Mouse (Mus musculus) heart, postnatal 36 days (tissue): ENCODE data around the gene Tbc1d17. TPM values are rescaled to one million over a fixed set of nuclear protein-coding genes. Genes with fewer than 3 reads are reported as not detected.

Source experiments
- DNase-seq, 2 experiments: peaks; one replicate each; pipeline ENCODE4 v3.0.0; 2021 to 2022
- intact Hi-C: fragments of 180-260 bp; cut with DNase I; formaldehyde crosslinking; loops from one replicate; pipeline ENCODE4 v1.15.1; 2025
- microRNA-seq, 2 experiments: library from miRNA; unstranded; fragments of <30 nt; microRNA quantifications; one replicate each; pipeline ENCODE4 v1.2.0; 2021; ENCODE audit warnings: borderline number of aligned reads in 2 of 2
- total RNA-seq, 2 experiments: library from RNA; stranded (reverse); gene quantifications; 2 replicates each; pipeline ENCODE4 v1.2.3; 2021

Gene Tbc1d17
- total RNA-seq, 2 experiments from 2014 or later, result 58.1 to 59.1 TPM

DNA sequence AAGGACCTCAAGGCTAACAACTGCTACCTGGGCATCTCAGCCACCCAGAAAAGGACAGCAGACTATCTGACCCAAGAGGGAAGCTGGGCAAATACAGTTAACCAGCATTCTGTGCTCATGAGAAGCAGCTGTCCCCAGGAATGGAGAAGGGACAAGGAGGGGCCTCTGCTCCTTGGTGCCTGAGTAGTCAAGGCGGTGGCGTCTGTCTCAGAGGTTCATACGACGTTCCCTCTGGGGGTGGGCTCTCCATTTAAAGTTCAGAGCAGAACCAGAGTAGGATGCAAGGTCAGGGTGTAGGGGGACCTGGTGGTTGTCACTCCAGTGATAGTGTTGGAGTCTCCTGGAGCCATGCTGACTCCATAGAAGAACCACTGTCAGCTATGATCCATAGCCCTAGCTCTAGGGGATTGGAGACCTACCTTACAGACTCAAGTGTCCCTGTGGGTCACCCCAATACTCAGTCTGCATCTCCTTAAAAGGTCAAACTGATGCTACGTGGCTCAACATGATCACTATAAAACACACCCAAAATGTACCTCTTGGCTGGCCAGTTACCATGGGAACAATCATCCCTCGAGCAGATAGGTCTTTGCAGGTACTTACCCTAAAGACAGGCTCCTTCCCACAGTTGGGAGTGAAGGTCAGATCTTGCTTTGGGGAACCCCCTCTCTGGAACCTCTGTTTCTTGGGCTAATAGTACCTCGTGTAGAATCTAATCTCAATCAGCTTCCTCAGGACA is 37.9 kb downstream of the Tbc1d17 start:
- intact Hi-C loops, result loop anchor here (5.0 kb wide), 1 partner anchor 39 kb away; no protein-coding TSS in a partner anchor
- DNase-seq, result no peak

GRCm38 (mm10) chr7:44810365-44810764 is 38.5 kb downstream of the Tbc1d17 start:
- intact Hi-C loops, result loop anchor here (5.0 kb wide), 1 partner anchor 38 kb away; no protein-coding TSS in a partner anchor

DNA sequence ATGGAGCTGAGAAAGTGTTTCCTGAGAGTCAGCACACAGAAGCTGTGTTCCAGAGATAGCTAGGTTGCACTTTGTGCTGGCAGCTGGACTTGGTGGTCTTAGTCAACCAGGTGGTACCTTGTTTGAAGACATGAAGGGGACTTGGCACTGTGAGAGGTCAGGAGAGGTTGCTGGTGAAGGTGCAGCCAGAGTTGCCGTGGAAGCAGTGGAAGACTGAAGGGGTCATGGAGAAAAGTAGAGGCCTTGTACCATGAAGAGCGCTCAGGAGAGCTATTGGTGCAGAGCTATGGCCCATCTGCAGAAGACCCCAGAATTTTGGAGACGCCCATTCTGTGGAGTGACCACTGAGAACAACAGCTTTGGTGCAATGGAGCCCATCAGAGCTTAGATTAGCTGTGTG is 39.4 kb downstream of the Tbc1d17 start:
- no peak for DNase-seq
- intact Hi-C loops, result no loop called here

More at GRCm38 (mm10) chr7:44810365-44810764, 38.5 kb downstream of the Tbc1d17 start:
- DNase-seq, result no peak

DNA sequence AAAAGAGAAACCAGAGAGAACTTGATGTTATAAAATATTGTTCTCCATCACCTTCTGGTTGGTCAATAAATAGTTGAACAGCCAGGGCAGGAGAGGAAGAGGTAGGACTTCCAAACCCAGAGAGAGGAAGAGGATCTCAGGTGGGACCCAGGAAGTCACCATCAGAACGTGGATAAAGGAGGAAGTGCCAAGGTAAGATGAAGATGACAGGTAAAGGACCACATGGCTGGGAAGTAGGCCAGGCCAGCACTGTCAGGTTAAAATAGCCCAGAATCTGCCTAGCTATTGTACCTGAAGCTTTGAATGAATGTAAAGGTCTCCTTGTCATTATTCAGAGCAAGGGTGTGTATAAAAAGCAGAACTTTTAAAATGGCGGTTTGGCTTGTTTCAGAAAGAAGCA is 40.0 kb downstream of the Tbc1d17 start:
- no peak for DNase-seq
- intact Hi-C loops, result no loop called here

DNA sequence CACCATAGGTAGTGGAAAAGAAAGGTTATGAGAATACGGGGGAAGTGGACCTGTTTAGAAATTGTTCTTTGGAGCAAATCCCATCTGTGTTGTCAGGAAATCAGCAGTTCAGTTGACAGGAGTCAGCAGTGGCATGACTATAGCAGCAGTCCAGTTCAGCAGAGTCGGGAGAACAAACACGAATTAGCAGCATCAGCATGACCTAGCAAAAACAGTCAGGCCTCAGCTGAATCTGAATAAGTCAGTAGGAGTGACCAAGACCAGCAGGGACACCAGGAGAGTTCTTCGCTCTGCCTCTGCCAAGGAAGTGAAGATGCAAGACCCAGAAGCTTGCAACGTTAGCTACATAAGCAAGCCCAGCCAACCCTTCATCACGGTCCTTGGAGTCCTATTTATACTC is 56.1 kb downstream of the Tbc1d17 start:
- DNase-seq, result no peak
- intact Hi-C loops, result no loop called here

- DNase-seq, result no peak
Measured at GRCm38 (mm10) chr7:44790066-44790465, 58.8 kb downstream of the Tbc1d17 start.

DNA sequence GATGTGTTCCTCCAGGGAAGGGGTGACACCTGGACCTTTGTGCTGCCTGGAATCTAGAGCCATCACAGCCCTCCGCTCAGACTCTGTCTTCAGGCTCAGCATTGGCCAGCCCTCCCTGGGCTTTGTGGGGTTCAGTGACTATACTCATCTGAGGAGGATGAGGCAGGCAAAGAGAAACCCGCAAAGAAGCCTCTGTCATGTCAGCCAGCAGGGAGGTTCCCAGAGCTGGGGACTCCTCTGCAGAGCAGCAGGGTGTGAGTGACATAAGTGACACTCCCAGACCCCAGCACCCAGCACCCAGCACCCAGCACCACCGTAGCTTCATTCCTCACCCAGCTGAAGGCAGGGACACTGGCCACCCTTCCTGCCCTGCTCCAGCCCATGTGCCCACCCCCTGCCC is 59.3 kb downstream of the Tbc1d17 start:
- DNase-seq, result no peak
- intact Hi-C loops, result no loop called here

More at GRCm38 (mm10) chr7:44790066-44790465, 58.8 kb downstream of the Tbc1d17 start:
- intact Hi-C loops, result no loop called here

Small RNA genes lying within 50 kb of the gene (microRNA-seq; reads per million reads assigned to microRNA genes)
- gene Mir707, result 0 reads per million in 2 experiments

Other genes starting within 250 kb of the Tbc1d17 start
- 100 to 1,000 TPM in 1 of 2 experiments, 10 to 100 TPM in 1; 81.8 to 110 TPM for gene Myh14, start 178.2 kb downstream of the Tbc1d17 start, total RNA-seq
- not detected for gene Izumo2, start 140.3 kb downstream of the Tbc1d17 start, total RNA-seq
- 10 to 100 TPM; 25.3 to 26.7 TPM for gene Vrk3, start 100.7 kb downstream of the Tbc1d17 start, total RNA-seq
- gene Zfp473, start 98.0 kb downstream of the Tbc1d17 start, total RNA-seq, result under 1 TPM; 0.06 to 0.14 TPM
- gene Nup62, start 33.0 kb downstream of the Tbc1d17 start, total RNA-seq, result 10 to 100 TPM; 21.9 to 28.9 TPM
- gene Il4i1, start 32.7 kb downstream of the Tbc1d17 start, total RNA-seq, result under 1 TPM; 0.89 TPM
- gene Atf5, start 32.4 kb downstream of the Tbc1d17 start, total RNA-seq, result 10 to 100 TPM; 54.3 to 62.0 TPM
- gene Akt1s1, start 88 bp downstream of the Tbc1d17 start, total RNA-seq, result 10 to 100 TPM; 73.6 to 75.4 TPM
- 10 to 100 TPM; 18.6 to 21.1 TPM for gene Pnkp, start 8.1 kb upstream of the Tbc1d17 start, total RNA-seq
- 100 to 1,000 TPM; 158 to 183 TPM for gene Ptov1, start 20.7 kb upstream of the Tbc1d17 start, total RNA-seq
- 10 to 100 TPM; 76.9 to 81.1 TPM for gene Med25, start 43.6 kb upstream of the Tbc1d17 start, total RNA-seq
- gene Fuz, start 47.0 kb upstream of the Tbc1d17 start, total RNA-seq, result 10 to 100 TPM; 16.9 to 17.5 TPM
- 10 to 100 TPM; 69.8 to 72.0 TPM for gene Ap2a1, start 80.4 kb upstream of the Tbc1d17 start, total RNA-seq
- not detected for gene Tsks, start 94.1 kb upstream of the Tbc1d17 start, total RNA-seq
- gene Cpt1c, start 125.8 kb upstream of the Tbc1d17 start, total RNA-seq, result 1 to 10 TPM; 1.4 to 2.1 TPM
- gene Prmt1, start 137.5 kb upstream of the Tbc1d17 start, total RNA-seq, result 100 to 1,000 TPM; 104 to 107 TPM
- 10 to 100 TPM; 27.3 to 31.7 TPM for gene Irf3, start 148.6 kb upstream of the Tbc1d17 start, total RNA-seq
- gene Bcl2l12, start 149.6 kb upstream of the Tbc1d17 start, total RNA-seq, result 10 to 100 TPM; 10.2 to 11.2 TPM
- 10 to 100 TPM; 48.0 to 48.1 TPM for gene Scaf1, start 167.3 kb upstream of the Tbc1d17 start, total RNA-seq
- gene Rras, start 168.9 kb upstream of the Tbc1d17 start, total RNA-seq, result 10 to 100 TPM; 45.1 to 53.3 TPM
- 10 to 100 TPM; 23.4 to 29.4 TPM for gene Prr12, start 203.8 kb upstream of the Tbc1d17 start, total RNA-seq
- gene Nosip, start 213.3 kb upstream of the Tbc1d17 start, total RNA-seq, result 10 to 100 TPM; 30.3 to 32.1 TPM
- 1 to 10 TPM; 7.7 to 7.9 TPM for gene Prrg2, start 213.6 kb upstream of the Tbc1d17 start, total RNA-seq
- 10 to 100 TPM; 26.4 to 28.1 TPM for gene Rcn3, start 243.1 kb upstream of the Tbc1d17 start, total RNA-seq